Mouse (Mus musculus) small intestine, adult 2 months (tissue): ENCODE results near the gene Mecom.

ENCODE experiments used
- CTCF ChIP-seq: fragments of 200-500 bp; IDR thresholded peaks from 2 replicates; pipeline ENCODE4 v1.5.1; 2012; ENCODE audit warnings: low read depth, mild to moderate bottlenecking, control low read depth, inconsistent platforms, low read length, moderate library complexity, mixed read lengths; ENCODE audit not compliant: insufficient replicate concordance, insufficient read length; ENCODE audit errors: extremely low read depth
- POLR2A ChIP-seq: fragments of 200-500 bp; IDR thresholded peaks from 2 replicates; pipeline ENCODE4 v1.6.1; 2012; ENCODE audit warnings: low read depth, mild to moderate bottlenecking, control low read depth, inconsistent platforms, low read length, moderate library complexity

DNA sequence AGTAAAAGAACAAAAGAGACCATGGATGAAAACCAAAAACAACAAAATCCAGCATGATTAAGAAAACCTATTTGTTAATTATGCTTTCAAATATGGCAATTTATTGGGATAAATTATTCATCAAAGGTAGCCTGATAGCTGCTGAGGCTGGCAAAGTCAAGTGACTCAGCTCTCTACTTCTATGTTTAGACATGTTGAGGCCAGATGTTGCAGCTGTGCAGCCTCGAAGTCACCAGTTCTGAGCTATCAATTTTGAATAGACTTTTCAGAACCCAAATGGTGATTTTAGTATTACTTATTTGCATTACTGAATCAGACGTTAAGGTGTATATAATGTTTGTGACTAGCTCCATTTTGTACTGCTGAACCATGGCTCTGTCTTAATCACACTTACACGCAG lies 588.8 kb downstream of the Mecom start:
- TF ChIP-seq CTCF (no peak), POLR2A (no peak)
